ENCODE assay signal across 9 mouse cellular contexts in the genomic region with DNA sequence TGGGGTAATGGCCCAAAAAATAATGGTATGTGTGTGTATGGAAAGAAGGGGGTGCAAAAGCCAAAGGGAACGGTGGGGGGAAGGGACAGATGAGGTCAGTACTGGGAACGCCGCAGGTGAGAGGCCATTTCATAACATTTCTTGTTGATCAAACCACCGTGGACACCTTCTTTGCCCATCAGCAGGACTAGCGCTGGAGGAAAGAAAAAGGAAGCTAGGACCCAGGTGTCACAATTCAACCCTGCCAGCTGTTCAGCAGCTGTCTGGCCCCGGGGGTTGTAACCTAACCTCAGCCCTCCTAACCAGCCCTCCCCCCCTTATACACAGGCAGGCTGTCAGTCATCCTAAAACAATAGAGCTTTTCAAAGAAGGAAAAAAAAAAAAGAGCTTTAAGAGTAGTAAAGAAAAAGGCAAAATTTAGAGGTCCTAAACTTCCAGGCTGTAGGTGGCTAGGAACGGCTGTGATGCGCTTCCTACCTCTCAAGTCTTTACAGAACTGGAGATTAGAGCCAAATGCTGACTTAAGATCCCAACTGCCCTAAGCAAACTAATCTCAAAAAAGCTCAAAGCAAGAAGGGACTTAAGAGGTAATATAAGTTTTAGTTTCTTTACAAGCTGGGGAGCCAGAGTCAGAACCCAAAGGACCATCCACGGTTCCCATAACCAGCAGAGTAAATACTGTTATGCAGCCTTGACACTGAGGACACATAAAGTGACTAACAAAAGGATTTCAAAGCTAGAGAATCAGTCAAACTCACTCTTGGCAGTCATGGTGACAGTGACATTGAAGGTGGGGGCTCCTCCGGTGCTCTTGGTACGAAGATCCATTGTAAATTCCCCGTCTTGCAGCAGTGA. TPM values are rescaled to one million over a fixed set of nuclear protein-coding genes. Genes with fewer than 3 reads are reported as not detected.
A peak's percentile ranks its signal among the peaks of the same experiment; 100 is the strongest.
DNase-seq lines count a peak whose midpoint lies in the region; ATAC-seq and TF ChIP-seq lines count a peak whose summit lies in the region.
"Had no signal": no experiment of that assay in that cellular context is flagged by ENCODE, and none has a peak within 500 bp of the region (broad histone marks: within the 10 kb centered on the region; RNA-seq: fewer than 3 reads in every experiment).

No protein-coding gene starts in this region.

- no peaks in the 10 kb centered on the region for H3K9me3 ChIP-seq in heart, postnatal 0 days (replicated peaks; ENCODE audit: control insufficient read depth, low read length)

- H3K27me3 ChIP-seq in liver, adult 2 months (ENCODE audit: control insufficient read depth, insufficient read depth, low read length), result no peaks in the 10 kb centered on the region
- H3K27me3 ChIP-seq in heart, postnatal 0 days (ENCODE audit: control insufficient read depth, insufficient read depth, low read length), result no peaks in the 10 kb centered on the region

- peak overlapping the region; percentile 98 for H3K9ac ChIP-seq in liver, adult 2 months (ENCODE audit: low read depth, low read length)
- 0 out of 2 replicates have a peak overlapping the region, but pooled peaks have one; percentile 13 for H3K9ac ChIP-seq in heart, postnatal 0 days (replicated peaks; ENCODE audit: low read depth, low read length)

- peak; percentile 49 for DNase-seq in CD4-positive, CD25-positive, alpha-beta regulatory T cell, adult 2 months (ENCODE audit: low read depth, low spot score)
- DNase-seq in liver, adult 2 months (ENCODE audit: extremely low read depth, low read depth, low spot score), result no peak
- DNase-seq in liver, result no peak
- no peak for DNase-seq in heart, postnatal 0 days (ENCODE audit: low spot score)
- DNase-seq in urinary bladder, adult 18-20 months (ENCODE audit: low spot score in 2 of 2), result no peak

- H3K36me3 ChIP-seq in liver, adult 2 months (ENCODE audit: control insufficient read depth, insufficient read depth, low read length), result peaks cover 36% of the 10 kb centered on the region
- H3K36me3 ChIP-seq in heart, postnatal 0 days (replicated peaks; ENCODE audit: control insufficient read depth, insufficient read depth, low read length), result peaks cover 44% of the 10 kb centered on the region
- H3K36me3 ChIP-seq in macrophage (ENCODE audit: inconsistent target), result peaks cover 24% of the 10 kb centered on the region; the same call in 1 of the 2 replicates

- peak overlapping the region; percentile 75 for H3K4me2 ChIP-seq in heart, postnatal 0 days (ENCODE audit: low read depth, low read length)

- WGBS in liver, adult 2 months, result 22% methylated on average over 12 of the region's 12 CpGs
- 45% methylated on average over 12 of the region's 12 CpGs for WGBS in heart, postnatal 0 days
- 24% methylated on average over 12 of the region's 12 CpGs for WGBS in macrophage (ENCODE audit: missing documents)

- TF ChIP-seq EP300 in heart, postnatal 0 days (IDR thresholded peaks at IDR 0.05; ENCODE audit: low read depth), result 0 out of 2 replicates have a peak, but pooled peaks have one; percentile 21

- no peak for TF ChIP-seq CTCF in liver, adult 2 months (IDR thresholded peaks at IDR 0.05; ENCODE audit: low read depth, low read length)
- TF ChIP-seq CTCF in heart, postnatal 0 days (IDR thresholded peaks at IDR 0.05; ENCODE audit: low read depth), result no peak

- no peak for ATAC-seq in CD4-positive, CD25-positive, alpha-beta regulatory T cell, adult 4 months
- ATAC-seq in heart, postnatal 0 days (ENCODE audit: insufficient read depth, low read depth), result no peak
- ATAC-seq in erythroid progenitor cell, adult 5-6 weeks (replicated peaks; ENCODE audit: low FRiP score, poor library complexity, severe bottlenecking), result no peak

- no peak for TF ChIP-seq POLR2A in liver, adult 2 months (IDR thresholded peaks at IDR 0.05; ENCODE audit: extremely low read depth, insufficient read depth, low read length)

- peaks cover 34% of the 10 kb centered on the region for H3K79me2 ChIP-seq in liver, adult 2 months (ENCODE audit: control insufficient read depth, insufficient read depth, low read length)
- H3K79me2 ChIP-seq in macrophage (ENCODE audit: inconsistent target), result peaks cover 68% of the 10 kb centered on the region

- peak overlapping the region; percentile 42 for H3K27ac ChIP-seq in liver, adult 2 months (replicated peaks; ENCODE audit: insufficient read depth, low read depth, low read length)
- H3K27ac ChIP-seq in heart, postnatal 0 days (ENCODE audit: low read depth), result peak overlapping the region; percentile 100; the same call in 1 of the 2 replicates
- H3K27ac ChIP-seq in macrophage, result peak overlapping the region; percentile 96

- peak overlapping the region; percentile 96 for H3K4me3 ChIP-seq in liver, adult 2 months (ENCODE audit: insufficient read depth, low read depth, low read length)
- peak overlapping the region; percentile 96 for H3K4me3 ChIP-seq in heart, postnatal 0 days (ENCODE audit: low read depth, low read length)
- H3K4me3 ChIP-seq in macrophage (ENCODE audit: inconsistent target), result peak overlapping the region; percentile 79

- peaks cover 23% of the 10 kb centered on the region for H3K4me1 ChIP-seq in liver, adult 2 months (ENCODE audit: control insufficient read depth, insufficient read depth, low read length)
- H3K4me1 ChIP-seq in heart, postnatal 0 days (ENCODE audit: control insufficient read depth, insufficient read depth), result peaks cover 21% of the 10 kb centered on the region

RNA-seq across cellular contexts. Expression of gene Pfn1, which starts 2.2 kb away (rescaled TPM):
- 1,000 to 10,000 TPM; 2,750 to 3,189 TPM for polyA plus RNA-seq in CD4-positive, CD25-positive, alpha-beta regulatory T cell, adult 4 months (2017; shearing (Covaris generic))
- total RNA-seq in liver, adult 2 months (2014; rRNA removed), result 132 and 210 TPM in 2 replicates
- 583 and 713 TPM in 2 replicates for polyA plus RNA-seq in liver, adult 2 months (2012; rRNA removed)
- total RNA-seq in heart, postnatal 0 days (2014; rRNA removed; ENCODE audit: low replicate concordance), result 924 and 959 TPM in 2 replicates
- 903 and 932 TPM in 2 replicates for polyA plus RNA-seq in heart, postnatal 0 days (2015; fragmentation: Nextera tagmentation; extraction: Ambion mirVana)
- total RNA-seq in macrophage (2018; cell fraction: chromatin; rRNA removed), result 100 to 1,000 TPM; 113 to 507 (median 279) TPM
- total RNA-seq in macrophage (2018; cell fraction: cytosol; rRNA removed), result 1,000 to 10,000 TPM; 1,533 to 2,376 (median 1,898) TPM
- total RNA-seq in macrophage (2018; cell fraction: nucleus; rRNA removed), result 1,000 to 10,000 TPM in 1 of 26 experiments, 100 to 1,000 TPM in 25; 314 to 1,343 (median 755) TPM
- 1,563 to 2,873 TPM (median 2,872 TPM) in 3 replicates for polyA plus RNA-seq in macrophage (2018)
- total RNA-seq in erythroid progenitor cell, adult 5-6 weeks (2015; ENCODE audit: low replicate concordance), result 529 and 614 TPM in 2 replicates
- total RNA-seq in erythroid progenitor cell, adult 5-6 weeks (2017; ENCODE audit: low replicate concordance), result 132 and 200 TPM in 2 replicates

RNA-seq across cellular contexts. Expression of gene Eno3, which starts 4.7 kb away (rescaled TPM):
- polyA plus RNA-seq in CD4-positive, CD25-positive, alpha-beta regulatory T cell, adult 4 months (2017; shearing (Covaris generic)), result 10 to 100 TPM; 32.6 to 32.7 TPM
- total RNA-seq in liver, adult 2 months (2014; rRNA removed), result 3.0 and 3.3 TPM in 2 replicates
- polyA plus RNA-seq in liver, adult 2 months (2012; rRNA removed), result 4.0 and 4.5 TPM in 2 replicates
- 1,315 and 1,376 TPM in 2 replicates for total RNA-seq in heart, postnatal 0 days (2014; rRNA removed; ENCODE audit: low replicate concordance)
- polyA plus RNA-seq in heart, postnatal 0 days (2015; fragmentation: Nextera tagmentation; extraction: Ambion mirVana), result 1,204 and 1,224 TPM in 2 replicates
- 10 to 100 TPM in 19 of 26 experiments, 1 to 10 TPM in 7; 3.6 to 24.3 (median 14.3) TPM for total RNA-seq in macrophage (2018; cell fraction: chromatin; rRNA removed)
- total RNA-seq in macrophage (2018; cell fraction: cytosol; rRNA removed), result 1 to 10 TPM; 2.5 to 4.6 (median 3.9) TPM
- total RNA-seq in macrophage (2018; cell fraction: nucleus; rRNA removed), result 10 to 100 TPM in 6 of 26 experiments, 1 to 10 TPM in 20; 3.0 to 16.2 (median 7.7) TPM
- 3.0 to 5.4 TPM (median 4.8 TPM) in 3 replicates for polyA plus RNA-seq in macrophage (2018)
- total RNA-seq in erythroid progenitor cell, adult 5-6 weeks (2015; ENCODE audit: low replicate concordance), result 5.4 and 14.8 TPM in 2 replicates
- total RNA-seq in erythroid progenitor cell, adult 5-6 weeks (2017; ENCODE audit: low replicate concordance), result 2.3 and 11.0 TPM in 2 replicates

RNA-seq across cellular contexts. Expression of gene Slc25a11, which starts 5.0 kb away (rescaled TPM):
- polyA plus RNA-seq in CD4-positive, CD25-positive, alpha-beta regulatory T cell, adult 4 months (2017; shearing (Covaris generic)), result 100 to 1,000 TPM in 1 of 2 experiments, 10 to 100 TPM in 1; 84.0 to 102 TPM
- 108 and 109 TPM in 2 replicates for total RNA-seq in liver, adult 2 months (2014; rRNA removed)
- polyA plus RNA-seq in liver, adult 2 months (2012; rRNA removed), result 113 and 118 TPM in 2 replicates
- 530 and 532 TPM in 2 replicates for total RNA-seq in heart, postnatal 0 days (2014; rRNA removed; ENCODE audit: low replicate concordance)
- 446 and 451 TPM in 2 replicates for polyA plus RNA-seq in heart, postnatal 0 days (2015; fragmentation: Nextera tagmentation; extraction: Ambion mirVana)
- total RNA-seq in macrophage (2018; cell fraction: chromatin; rRNA removed), result 10 to 100 TPM; 17.7 to 93.2 (median 47.9) TPM
- 100 to 1,000 TPM in 20 of 26 experiments, 10 to 100 TPM in 6; 79.4 to 138 (median 112) TPM for total RNA-seq in macrophage (2018; cell fraction: cytosol; rRNA removed)
- 100 to 1,000 TPM in 1 of 26 experiments, 10 to 100 TPM in 25; 31.5 to 107 (median 56.9) TPM for total RNA-seq in macrophage (2018; cell fraction: nucleus; rRNA removed)
- polyA plus RNA-seq in macrophage (2018), result 53.0 to 112 TPM (median 103 TPM) in 3 replicates
- 24.9 and 26.0 TPM in 2 replicates for total RNA-seq in erythroid progenitor cell, adult 5-6 weeks (2015; ENCODE audit: low replicate concordance)
- total RNA-seq in erythroid progenitor cell, adult 5-6 weeks (2017; ENCODE audit: low replicate concordance), result 21.9 and 23.6 TPM in 2 replicates

RNA-seq across cellular contexts. Expression of gene Rnf167, which starts 5.2 kb away (rescaled TPM):
- 100 to 1,000 TPM; 389 to 496 TPM for polyA plus RNA-seq in CD4-positive, CD25-positive, alpha-beta regulatory T cell, adult 4 months (2017; shearing (Covaris generic))
- 34.3 and 37.7 TPM in 2 replicates for total RNA-seq in liver, adult 2 months (2014; rRNA removed)
- polyA plus RNA-seq in liver, adult 2 months (2012; rRNA removed), result 68.4 and 75.4 TPM in 2 replicates
- 48.3 and 66.3 TPM in 2 replicates for total RNA-seq in heart, postnatal 0 days (2014; rRNA removed; ENCODE audit: low replicate concordance)
- polyA plus RNA-seq in heart, postnatal 0 days (2015; fragmentation: Nextera tagmentation; extraction: Ambion mirVana), result 61.8 and 62.5 TPM in 2 replicates
- 100 to 1,000 TPM in 1 of 26 experiments, 10 to 100 TPM in 25; 27.7 to 110 (median 48.8) TPM for total RNA-seq in macrophage (2018; cell fraction: chromatin; rRNA removed)
- total RNA-seq in macrophage (2018; cell fraction: cytosol; rRNA removed), result 10 to 100 TPM; 11.6 to 34.9 (median 20.6) TPM
- total RNA-seq in macrophage (2018; cell fraction: nucleus; rRNA removed), result 100 to 1,000 TPM in 1 of 26 experiments, 10 to 100 TPM in 25; 30.6 to 102 (median 46.4) TPM
- polyA plus RNA-seq in macrophage (2018), result 11.6 to 41.2 TPM (median 23.9 TPM) in 3 replicates
- 134 and 213 TPM in 2 replicates for total RNA-seq in erythroid progenitor cell, adult 5-6 weeks (2015; ENCODE audit: low replicate concordance)
- 115 and 117 TPM in 2 replicates for total RNA-seq in erythroid progenitor cell, adult 5-6 weeks (2017; ENCODE audit: low replicate concordance)

RNA-seq across cellular contexts. Expression of gene Gp1ba, which starts 13.3 kb away (rescaled TPM):
- polyA plus RNA-seq in CD4-positive, CD25-positive, alpha-beta regulatory T cell, adult 4 months (2017; shearing (Covaris generic)), result under 1 TPM; 0.39 to 0.43 TPM
- total RNA-seq in liver, adult 2 months (2014; rRNA removed), result 0.07 TPM in 1 of 2 replicates, not detected in the other
- polyA plus RNA-seq in liver, adult 2 months (2012; rRNA removed), result 0.09 TPM in 1 of 2 replicates, not detected in the other
- total RNA-seq in heart, postnatal 0 days (2014; rRNA removed; ENCODE audit: low replicate concordance), result 0.08 TPM in 1 of 2 replicates, not detected in the other
- 0.26 and 0.27 TPM in 2 replicates for polyA plus RNA-seq in heart, postnatal 0 days (2015; fragmentation: Nextera tagmentation; extraction: Ambion mirVana)
- 1 to 10 TPM in 1 of 26 experiments, under 1 TPM in 5, not detected in 20; 0.21 to 1.0 (median 0.38) TPM for total RNA-seq in macrophage (2018; cell fraction: chromatin; rRNA removed)
- under 1 TPM in 16 of 26 experiments, not detected in 10; 0.03 to 0.30 (median 0.12) TPM for total RNA-seq in macrophage (2018; cell fraction: cytosol; rRNA removed)
- under 1 TPM in 11 of 26 experiments, not detected in 15; 0.18 to 0.55 (median 0.30) TPM for total RNA-seq in macrophage (2018; cell fraction: nucleus; rRNA removed)
- polyA plus RNA-seq in macrophage (2018), result 0.09 to 2.0 TPM (median 0.28 TPM) in 3 replicates
- total RNA-seq in erythroid progenitor cell, adult 5-6 weeks (2015; ENCODE audit: low replicate concordance), result 2.5 and 8.0 TPM in 2 replicates
- 1.1 TPM in 1 of 2 replicates, not detected in the other for total RNA-seq in erythroid progenitor cell, adult 5-6 weeks (2017; ENCODE audit: low replicate concordance)
- total RNA-seq: gastrocnemius, postnatal 36 days had no signal

Comparison
In these comparisons a context has a peak if more than half of its experiments do, and no peak if none do; other contexts are left out.
1. H3K27ac ChIP-seq: peak in every context shown above with its lines; median percentile 100 in heart, postnatal 0 days; 96 in macrophage; 42 in liver, adult 2 months.
2. RNA of gene Eno3, which starts 4.7 kb away (polyA plus RNA-seq): 1,204 to 1,224 TPM in heart, postnatal 0 days; 32.6 to 32.7 TPM in CD4-positive, CD25-positive, alpha-beta regulatory T cell, adult 4 months, 4.0 to 4.5 TPM in liver, adult 2 months and 3.0 to 5.4 TPM in macrophage; every median in the first group is over 10 times any median in the second.
3. Peak in every context shown above with its lines, with median percentiles within 50 percentile points of each other: H3K4me3 ChIP-seq.